Mouse (Mus musculus): ENCODE measurements around the gene Rapgef4. TPM values are rescaled to one million over a fixed set of nuclear protein-coding genes. Genes with fewer than 3 reads are reported as not detected.

Rapgef4 gene
- polyA plus RNA-seq, 1 experiment from 2014 or later, result 5.6 TPM

DNA sequence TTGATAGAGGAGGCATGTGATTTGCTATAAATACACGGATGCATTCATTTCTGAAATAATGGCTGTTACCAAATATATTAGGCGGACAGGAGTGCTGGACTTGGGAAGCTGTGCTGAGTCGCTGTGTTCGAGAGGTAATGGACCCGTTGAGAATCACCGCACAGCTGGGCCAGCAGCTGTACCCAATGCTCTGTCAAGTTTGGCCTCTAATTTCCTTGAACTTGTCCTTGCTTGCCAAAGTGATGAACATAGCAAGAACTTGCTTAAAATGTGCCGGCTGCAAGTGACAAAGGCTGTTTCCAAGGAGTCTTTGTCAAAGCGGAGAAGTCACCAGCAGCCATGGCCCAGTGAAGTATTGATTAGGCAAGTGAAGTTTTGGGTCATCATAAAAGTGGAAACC is 113.0 kb downstream of the Rapgef4 start:
- no peak overlapping the region for H3K4me2 ChIP-seq (replicated peaks)
- no peak overlapping the region for H3K9ac ChIP-seq
- no peak overlapping the region for H3K4me3 ChIP-seq
- no peak for ATAC-seq (ENCODE audit: low FRiP score)
- 91% methylated on average over 8 of the region's 8 CpGs for WGBS
- no peak overlapping the region for H3K27ac ChIP-seq
- H3K9me3 ChIP-seq (replicated peaks), result no peaks in the 10 kb centered on the region
- no peaks in the 10 kb centered on the region for H3K36me3 ChIP-seq
- H3K27me3 ChIP-seq, result 0 out of 2 replicates have a peak, but pooled peaks cover 2% of the 10 kb centered on the region
- H3K4me1 ChIP-seq, result peaks cover 18% of the 10 kb centered on the region

DNA sequence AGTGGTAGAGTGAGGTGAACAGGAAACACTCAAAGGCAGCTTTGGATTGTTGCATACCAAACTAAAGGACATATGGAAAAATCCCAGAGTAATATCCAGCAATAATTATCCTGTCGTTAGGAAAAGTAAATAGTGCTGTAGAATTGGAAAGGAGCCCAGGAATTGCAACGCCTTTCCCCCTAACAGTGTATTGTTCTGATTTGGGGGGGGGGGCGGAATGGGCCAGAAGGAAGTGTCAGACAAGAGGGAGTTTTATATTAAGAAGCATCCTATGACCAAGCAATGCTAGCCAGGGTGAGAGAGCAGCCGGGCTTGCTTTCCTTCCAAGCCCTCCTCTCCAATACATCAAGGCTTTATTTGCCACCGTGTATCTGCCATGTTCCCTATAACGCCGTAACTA is 113.4 kb downstream of the Rapgef4 start:
- no peak overlapping the region for H3K9ac ChIP-seq
- ATAC-seq (ENCODE audit: low FRiP score), result no peak
- no peak overlapping the region for H3K4me2 ChIP-seq (replicated peaks)
- H3K27me3 ChIP-seq, result 0 out of 2 replicates have a peak, but pooled peaks cover 2% of the 10 kb centered on the region
- H3K4me1 ChIP-seq, result peaks cover 18% of the 10 kb centered on the region
- H3K4me3 ChIP-seq, result no peak overlapping the region
- H3K36me3 ChIP-seq, result no peaks in the 10 kb centered on the region
- H3K27ac ChIP-seq, result no peak overlapping the region
- 89% methylated on average over 7 of the region's 7 CpGs for WGBS
- H3K9me3 ChIP-seq (replicated peaks), result no peaks in the 10 kb centered on the region

DNA sequence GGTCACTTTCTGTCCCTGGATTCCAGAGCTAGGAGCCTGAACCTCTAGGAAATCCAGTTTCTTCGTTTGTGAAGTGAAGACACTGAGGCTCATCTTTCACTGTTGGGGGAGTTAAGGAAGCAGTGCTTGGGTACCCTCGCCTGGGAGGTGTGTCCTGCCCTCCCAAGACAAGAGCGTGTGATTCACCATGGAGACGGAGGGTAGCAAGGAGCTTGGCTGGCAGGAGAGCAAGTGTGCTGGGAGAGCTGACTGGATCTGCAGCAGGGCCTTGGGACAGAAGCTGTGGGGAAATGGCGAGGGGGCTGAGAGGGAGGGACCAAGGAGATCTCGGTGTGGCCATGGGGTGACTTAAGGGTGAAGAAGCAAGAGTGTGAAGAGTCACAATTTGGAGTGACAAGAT is 114.0 kb downstream of the Rapgef4 start:
- ATAC-seq (ENCODE audit: low FRiP score), result no peak
- H3K4me3 ChIP-seq, result no peak overlapping the region
- no peak overlapping the region for H3K4me2 ChIP-seq (replicated peaks)
- WGBS, result 66% methylated on average over 6 of the region's 6 CpGs
- H3K9me3 ChIP-seq (replicated peaks), result no peaks in the 10 kb centered on the region
- H3K9ac ChIP-seq, result no peak overlapping the region
- 0 out of 2 replicates have a peak, but pooled peaks cover 2% of the 10 kb centered on the region for H3K27me3 ChIP-seq
- H3K36me3 ChIP-seq, result no peaks in the 10 kb centered on the region
- no peak overlapping the region for H3K27ac ChIP-seq
- peaks cover 18% of the 10 kb centered on the region for H3K4me1 ChIP-seq

DNA sequence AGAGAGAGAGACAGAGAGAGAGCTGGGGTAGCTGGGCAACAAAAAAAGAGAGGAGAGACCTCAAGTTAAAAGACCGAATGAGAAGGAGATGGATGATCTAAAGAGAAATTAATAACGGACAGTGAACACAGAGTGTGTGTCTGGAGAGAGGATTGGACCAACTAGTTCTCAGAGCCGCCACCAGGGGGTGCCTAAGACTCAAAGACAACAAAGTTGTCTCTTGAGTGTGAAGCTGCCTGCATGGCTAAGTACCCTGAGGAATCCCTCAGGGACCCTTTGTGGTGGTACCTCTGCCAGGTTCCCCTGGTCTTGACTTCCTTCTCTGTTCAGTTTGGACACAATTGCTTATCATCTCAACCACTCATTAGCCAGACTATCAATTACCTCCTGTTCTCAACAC is 115.3 kb downstream of the Rapgef4 start:
- no peak overlapping the region for H3K4me2 ChIP-seq (replicated peaks)
- WGBS, result 46% methylated on average over 3 of the region's 3 CpGs
- no peaks in the 10 kb centered on the region for H3K9me3 ChIP-seq (replicated peaks)
- H3K9ac ChIP-seq, result no peak overlapping the region
- no peaks in the 10 kb centered on the region for H3K36me3 ChIP-seq
- no peak for ATAC-seq (ENCODE audit: low FRiP score)
- no peak overlapping the region for H3K4me3 ChIP-seq
- peaks cover 18% of the 10 kb centered on the region for H3K4me1 ChIP-seq
- no peak overlapping the region for H3K27ac ChIP-seq
- 0 out of 2 replicates have a peak, but pooled peaks cover 2% of the 10 kb centered on the region for H3K27me3 ChIP-seq

DNA sequence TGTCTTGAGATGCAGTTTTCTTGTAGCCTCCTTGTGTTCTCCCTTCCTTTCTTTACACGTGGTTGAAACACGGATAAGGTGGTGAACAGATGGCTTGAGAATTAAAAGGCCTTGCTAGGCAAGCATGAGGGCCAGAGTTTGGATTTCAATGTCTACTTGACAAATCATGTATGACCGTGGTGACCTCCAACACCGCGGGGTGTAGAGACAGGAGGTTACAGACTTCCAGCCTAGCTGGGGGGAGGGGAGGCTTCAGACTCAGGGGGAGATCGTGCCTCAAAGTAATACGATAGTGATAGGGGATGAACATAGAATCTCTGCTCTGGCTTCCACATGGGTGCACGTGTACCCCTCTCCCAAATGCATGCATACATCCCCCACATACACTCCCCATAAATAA is 117.3 kb downstream of the Rapgef4 start:
- Histone ChIP-seq H3K4me1 (peaks cover 5% of the 10 kb centered on the region; the same call in 1 of the 2 replicates), H3K9me3 (replicated peaks) (no peaks in the 10 kb centered on the region)
- WGBS, result 84% methylated on average over 8 of the region's 8 CpGs

DNA sequence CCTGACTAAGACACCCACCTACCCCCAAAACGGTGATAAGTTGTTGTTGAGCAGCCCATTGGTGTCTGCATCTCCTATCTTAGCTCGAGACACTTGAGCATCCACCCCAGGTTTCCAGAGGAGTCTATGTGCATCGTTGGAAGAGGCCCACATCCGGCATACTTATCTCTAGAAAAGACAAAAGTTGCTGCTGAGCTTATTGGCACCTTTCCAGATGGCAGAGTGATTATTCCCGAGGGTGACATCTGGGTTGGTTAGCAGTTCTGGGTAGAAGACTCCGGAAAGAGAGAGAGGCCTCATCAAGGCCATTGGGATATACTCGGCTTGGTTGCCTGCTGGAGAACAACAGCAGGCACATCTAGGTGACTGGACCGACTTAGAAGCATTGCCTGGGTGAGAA is 123.6 kb downstream of the Rapgef4 start:
- Histone ChIP-seq H3K27me3 (no peaks in the 10 kb centered on the region), H3K9me3 (replicated peaks) (no peaks in the 10 kb centered on the region), H3K4me3 (no peak overlapping the region), H3K4me2 (replicated peaks) (no peak overlapping the region), H3K27ac (no peak overlapping the region), H3K36me3 (no peaks in the 10 kb centered on the region), H3K4me1 (peaks cover 10% of the 10 kb centered on the region; the same call in 1 of the 2 replicates), H3K9ac (no peak overlapping the region)
- ATAC-seq (ENCODE audit: low FRiP score), result no peak
- WGBS, result 83% methylated on average over 8 of the region's 8 CpGs

More for the DNA sequence above, 117.3 kb downstream of the Rapgef4 start:
- Histone ChIP-seq H3K4me2 (replicated peaks) (no peak overlapping the region), H3K36me3 (no peaks in the 10 kb centered on the region), H3K9ac (no peak overlapping the region), H3K27me3 (0 out of 2 replicates have a peak, but pooled peaks cover 2% of the 10 kb centered on the region), H3K27ac (no peak overlapping the region), H3K4me3 (no peak overlapping the region)
- ATAC-seq (ENCODE audit: low FRiP score), result no peak

DNA sequence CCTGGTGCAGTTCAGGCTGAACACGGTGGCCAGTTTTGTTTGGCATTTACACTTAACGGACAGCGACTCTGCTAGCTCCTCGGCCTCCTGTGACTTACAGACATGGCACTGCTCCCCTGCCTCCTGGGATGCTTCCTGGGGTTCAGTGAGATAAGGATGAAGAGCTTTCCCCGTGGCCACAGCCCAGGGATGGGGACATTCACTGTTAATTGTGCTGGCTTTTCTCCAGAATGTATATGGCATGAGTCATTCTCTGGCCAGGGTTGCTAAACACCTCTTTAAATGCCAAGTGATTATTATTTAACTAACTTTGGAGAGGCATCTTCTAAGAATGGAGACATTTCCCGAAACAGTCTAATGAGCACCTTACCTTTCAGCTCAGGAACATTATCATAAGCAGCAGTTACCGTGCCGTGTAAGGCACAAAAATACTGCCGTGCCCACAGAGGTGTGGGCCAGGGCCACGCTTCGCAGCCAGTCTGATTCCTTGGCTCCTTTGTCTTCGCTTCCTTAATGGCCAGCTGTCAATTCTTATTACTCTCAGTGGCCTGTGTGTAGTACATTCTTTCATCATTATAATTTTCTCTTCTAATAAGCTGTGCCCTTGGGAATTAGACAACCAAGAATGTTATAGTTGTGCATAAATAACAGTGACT is 126.6 kb downstream of the Rapgef4 start:
- Histone ChIP-seq H3K27ac (0 out of 2 replicates have a peak overlapping the region, but pooled peaks have one; percentile 35), H3K4me1 (peaks cover 10% of the 10 kb centered on the region; the same call in 1 of the 2 replicates), H3K9me3 (replicated peaks) (no peaks in the 10 kb centered on the region), H3K27me3 (no peaks in the 10 kb centered on the region), H3K4me2 (replicated peaks) (no peak overlapping the region), H3K9ac (no peak overlapping the region; the same call in 1 of the 2 replicates), H3K4me3 (no peak overlapping the region), H3K36me3 (no peaks in the 10 kb centered on the region)
- WGBS, result 56% methylated on average over 12 of the region's 12 CpGs
- ATAC-seq (ENCODE audit: low FRiP score), result no peak; the same call in 1 of the 2 replicates

DNA sequence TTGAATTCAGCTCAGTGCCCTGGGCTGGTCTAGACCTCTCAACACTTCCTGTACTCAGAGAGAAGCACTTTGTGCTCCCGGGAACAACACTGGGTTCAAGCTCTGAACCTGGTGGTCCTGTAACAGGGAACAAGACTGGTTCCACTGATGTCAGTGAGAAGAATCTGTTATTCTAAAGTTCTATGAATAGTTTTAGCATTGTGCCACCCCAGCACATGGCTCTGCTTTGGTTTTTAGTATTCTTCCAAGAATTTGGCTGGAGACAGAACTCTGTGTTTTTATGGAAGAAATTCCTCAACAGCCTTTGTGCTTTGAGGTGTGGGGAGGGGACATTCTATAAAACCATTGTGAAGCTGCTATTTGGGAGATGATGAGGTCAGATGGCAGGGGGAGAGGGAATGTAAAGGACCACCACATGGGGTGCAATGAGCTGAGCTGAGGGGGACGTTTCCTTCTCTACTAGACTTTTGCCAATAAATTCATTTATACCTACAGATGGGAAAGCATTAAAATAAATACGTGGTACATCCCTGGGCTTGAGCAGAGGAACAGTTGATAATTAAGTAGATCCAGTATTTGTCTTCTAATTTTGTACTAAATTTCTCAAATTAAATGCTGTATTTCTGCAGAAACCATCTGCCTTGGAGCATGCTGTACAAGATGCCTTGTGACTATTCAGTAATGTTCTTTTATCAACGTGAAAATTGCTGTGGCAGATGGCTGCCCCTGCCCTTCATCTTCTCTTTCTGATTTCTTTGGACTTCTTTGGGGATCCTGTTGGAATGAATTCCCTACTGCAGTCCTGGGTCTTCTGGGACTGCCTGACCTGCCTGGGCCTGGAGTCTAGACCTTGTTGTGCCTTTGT is 127.6 kb downstream of the Rapgef4 start:
- no peak for ATAC-seq (ENCODE audit: low FRiP score)
- Histone ChIP-seq H3K4me2 (replicated peaks) (no peak overlapping the region), H3K36me3 (no peaks in the 10 kb centered on the region), H3K9ac (no peak overlapping the region), H3K4me3 (no peak overlapping the region), H3K27ac (no peak overlapping the region), H3K27me3 (no peaks in the 10 kb centered on the region), H3K4me1 (peaks cover 10% of the 10 kb centered on the region; the same call in 1 of the 2 replicates), H3K9me3 (replicated peaks) (no peaks in the 10 kb centered on the region)
- 57% methylated on average over 4 of the region's 4 CpGs for WGBS

DNA sequence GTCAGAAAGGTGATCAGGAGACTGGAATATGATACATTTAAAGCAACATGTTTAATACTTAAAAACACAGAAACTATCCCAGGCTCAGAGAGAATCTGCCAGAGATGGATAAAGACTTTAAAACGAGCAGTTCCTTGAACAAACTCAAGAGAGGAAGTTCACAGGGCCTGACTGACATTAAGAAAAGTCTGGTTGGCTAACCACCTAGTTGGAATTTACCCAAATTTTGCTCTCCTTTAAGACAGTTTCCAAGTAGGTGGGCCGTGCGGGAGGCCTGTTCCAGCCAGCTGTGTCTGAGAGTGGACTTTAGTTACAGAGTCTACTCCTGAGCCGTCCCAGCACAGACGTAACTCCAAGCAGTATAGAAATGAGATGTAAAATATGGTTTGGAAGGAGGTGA is 129.4 kb downstream of the Rapgef4 start:
- Histone ChIP-seq H3K27ac (no peak overlapping the region), H3K9me3 (replicated peaks) (no peaks in the 10 kb centered on the region), H3K4me1 (peaks cover 10% of the 10 kb centered on the region; the same call in 1 of the 2 replicates), H3K36me3 (no peaks in the 10 kb centered on the region), H3K27me3 (no peaks in the 10 kb centered on the region), H3K9ac (no peak overlapping the region), H3K4me2 (replicated peaks) (no peak overlapping the region), H3K4me3 (no peak overlapping the region)
- no peak for ATAC-seq (ENCODE audit: low FRiP score)
- WGBS, result 86% methylated on average over 5 of the region's 5 CpGs

DNA sequence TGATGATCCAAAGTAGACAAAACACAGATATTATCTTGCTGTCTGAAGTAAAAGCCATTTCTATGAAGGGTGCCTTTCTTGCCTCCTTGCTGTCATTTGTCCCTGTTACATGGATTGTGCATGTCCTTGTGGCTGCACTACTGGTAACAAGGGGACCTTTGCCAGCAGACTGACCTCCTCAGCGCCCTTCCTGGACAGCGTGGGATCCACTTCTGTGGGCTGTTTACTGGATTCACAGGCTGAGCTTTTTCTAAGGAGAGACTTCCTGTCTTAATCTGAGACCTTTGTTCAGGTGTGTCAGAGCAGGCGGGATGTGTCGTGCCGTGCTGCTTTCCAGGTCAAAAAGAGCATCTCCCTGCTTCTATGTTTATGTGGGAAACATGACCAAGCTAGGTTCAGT is 132.7 kb downstream of the Rapgef4 start:
- H3K36me3 ChIP-seq, result no peaks in the 10 kb centered on the region
- no peak overlapping the region for H3K4me3 ChIP-seq
- no peak for ATAC-seq (ENCODE audit: low FRiP score)
- H3K27ac ChIP-seq, result no peak overlapping the region
- peaks cover 5% of the 10 kb centered on the region; the same call in 1 of the 2 replicates for H3K4me1 ChIP-seq
- WGBS, result 86% methylated on average over 5 of the region's 5 CpGs
- H3K9me3 ChIP-seq (replicated peaks), result no peaks in the 10 kb centered on the region
- no peak overlapping the region for H3K4me2 ChIP-seq (replicated peaks)
- H3K9ac ChIP-seq, result no peak overlapping the region
- no peaks in the 10 kb centered on the region for H3K27me3 ChIP-seq

DNA sequence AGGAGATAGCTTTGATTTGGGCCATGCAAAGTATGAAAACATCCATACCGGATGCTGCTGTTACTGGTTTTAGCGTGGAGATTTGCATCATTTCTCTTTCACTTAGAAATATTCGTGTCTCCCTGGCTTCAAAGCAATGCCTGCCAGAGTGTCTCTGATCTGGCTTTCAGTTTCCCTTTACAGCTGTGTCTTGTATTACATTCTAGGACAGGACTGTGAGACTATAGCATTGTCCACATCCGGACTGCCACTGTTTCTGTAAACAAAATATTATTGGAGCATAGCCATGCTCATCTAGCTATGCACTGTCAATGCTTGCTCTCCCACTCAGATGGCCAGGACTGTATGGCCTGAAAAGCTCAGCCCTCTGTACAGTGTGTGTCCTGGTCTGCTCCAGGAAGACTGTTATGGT is 133.1 kb downstream of the Rapgef4 start:
- no peaks in the 10 kb centered on the region for H3K27me3 ChIP-seq
- H3K27ac ChIP-seq, result no peak overlapping the region
- no peaks in the 10 kb centered on the region for H3K9me3 ChIP-seq (replicated peaks)
- H3K4me2 ChIP-seq (replicated peaks), result no peak overlapping the region
- WGBS, result 74% methylated on average over 4 of the region's 4 CpGs
- H3K36me3 ChIP-seq, result no peaks in the 10 kb centered on the region
- no peak overlapping the region for H3K9ac ChIP-seq
- H3K4me3 ChIP-seq, result no peak overlapping the region
- no peak for ATAC-seq (ENCODE audit: low FRiP score)
- peaks cover 3% of the 10 kb centered on the region; the same call in 1 of the 2 replicates for H3K4me1 ChIP-seq

DNA sequence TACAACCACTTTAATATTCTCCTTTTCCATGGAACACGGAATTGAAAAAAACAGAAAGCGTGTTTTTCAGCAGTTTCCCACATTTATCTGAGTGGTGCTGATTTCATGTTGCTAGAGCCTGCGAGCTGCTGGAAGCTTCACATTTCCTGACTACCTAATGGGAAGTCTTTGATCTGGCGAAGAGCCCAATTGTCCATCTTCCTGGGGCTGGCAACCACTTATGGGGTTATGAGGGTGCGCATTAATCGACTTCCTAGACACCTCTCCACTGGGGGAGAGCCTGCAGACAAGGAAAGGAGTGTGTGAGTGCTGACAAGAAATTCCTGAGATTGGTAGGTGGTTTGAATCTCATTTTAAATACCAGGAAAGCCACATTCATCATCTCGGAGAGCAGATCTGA is 135.1 kb downstream of the Rapgef4 start:
- Histone ChIP-seq H3K4me2 (replicated peaks) (no peak overlapping the region), H3K9ac (no peak overlapping the region), H3K27me3 (no peaks in the 10 kb centered on the region; the same call in 1 of the 2 replicates), H3K4me1 (peaks cover 2% of the 10 kb centered on the region; the same call in 1 of the 2 replicates), H3K36me3 (no peaks in the 10 kb centered on the region), H3K4me3 (no peak overlapping the region), H3K9me3 (replicated peaks) (no peaks in the 10 kb centered on the region), H3K27ac (no peak overlapping the region)
- WGBS, result 67% methylated on average over 7 of the region's 7 CpGs
- no peak for ATAC-seq (ENCODE audit: low FRiP score)

All from hindbrain, embryonic 12.5 days (tissue).